Mouse (Mus musculus): ENCODE data around the gene Gm3047. TPM values are rescaled to one million over a fixed set of nuclear protein-coding genes. Genes with fewer than 3 reads are reported as not detected.
"Not testable (repeated sequence)": the region's sequence is repeated elsewhere in the genome, so short reads cannot be mapped to it uniquely, and the experiment has no call there.

The Gm3047 gene
- not detected in 2 replicates for polyA plus RNA-seq (2015; fragmentation: Nextera tagmentation; extraction: Ambion mirVana)

GRCm38 (mm10) chr14:4555105-4555504 is at the start of gene Gm3047:
TSS of gene Gm3047 (plus strand) at chr14:4555405.
- not testable (repeated sequence) for ATAC-seq (replicated peaks; ENCODE audit: extremely low read depth, insufficient read depth, low FRiP score); H3K36me3 ChIP-seq (ENCODE audit: control insufficient read depth, insufficient read depth); H3K9me3 ChIP-seq (replicated peaks; ENCODE audit: control insufficient read depth, low read length); H3K4me1 ChIP-seq (ENCODE audit: control insufficient read depth, insufficient read depth, low read length); H3K27me3 ChIP-seq (ENCODE audit: control insufficient read depth, insufficient read depth, low read length); H3K27ac ChIP-seq (ENCODE audit: low read length); H3K4me3 ChIP-seq (ENCODE audit: low read length); H3K9ac ChIP-seq (ENCODE audit: low read length); H3K4me2 ChIP-seq (ENCODE audit: low read depth, low read length)
- WGBS: no CpG with 5 or more reads among the region's 2 CpGs

Other genes starting within 250 kb of the Gm3047 start
- gene Gm3149, start 238.1 kb upstream of the Gm3047 start, polyA plus RNA-seq (2015; fragmentation: Nextera tagmentation; extraction: Ambion mirVana): not detected in 2 replicates
- gene 2610042L04Rik, start 220.6 kb upstream of the Gm3047 start, polyA plus RNA-seq (2015; fragmentation: Nextera tagmentation; extraction: Ambion mirVana): 0.09 and 0.20 TPM in 2 replicates
- gene Gm3159, start 157.9 kb upstream of the Gm3047 start, polyA plus RNA-seq (2015; fragmentation: Nextera tagmentation; extraction: Ambion mirVana): not detected in 2 replicates
- gene Gm3164, start 140.0 kb upstream of the Gm3047 start, polyA plus RNA-seq (2015; fragmentation: Nextera tagmentation; extraction: Ambion mirVana): 0.27 and 0.37 TPM in 2 replicates
- gene Gm3173, start 124.4 kb upstream of the Gm3047 start, polyA plus RNA-seq (2015; fragmentation: Nextera tagmentation; extraction: Ambion mirVana): not detected in 2 replicates
- gene Gm3182, start 73.7 kb upstream of the Gm3047 start, polyA plus RNA-seq (2015; fragmentation: Nextera tagmentation; extraction: Ambion mirVana): 0.16 TPM in 1 of 2 replicates, not detected in the other
- not detected in 2 replicates for gene Gm8159, start 76.9 kb downstream of the Gm3047 start, polyA plus RNA-seq (2015; fragmentation: Nextera tagmentation; extraction: Ambion mirVana)
- 0.21 and 0.56 TPM in 2 replicates for gene Gm3239, start 108.8 kb downstream of the Gm3047 start, polyA plus RNA-seq (2015; fragmentation: Nextera tagmentation; extraction: Ambion mirVana)
- not detected in 2 replicates for gene Gm7876, start 153.8 kb downstream of the Gm3047 start, polyA plus RNA-seq (2015; fragmentation: Nextera tagmentation; extraction: Ambion mirVana)
- 0.38 and 0.46 TPM in 2 replicates for gene Gm3252, start 171.4 kb downstream of the Gm3047 start, polyA plus RNA-seq (2015; fragmentation: Nextera tagmentation; extraction: Ambion mirVana)
- gene Gm9602, start 220.9 kb downstream of the Gm3047 start, polyA plus RNA-seq (2015; fragmentation: Nextera tagmentation; extraction: Ambion mirVana): 0.11 TPM in 1 of 2 replicates, not detected in the other

Measured in heart, embryonic 16.5 days (tissue).